8 mouse cellular contexts compared by ENCODE assay signal in genomic region chr7:126847116-126847420, GRCm38 (mm10). TPM values are rescaled to one million over a fixed set of nuclear protein-coding genes. Genes with fewer than 3 reads are reported as not detected.
DNase-seq lines count a peak whose midpoint lies in the region; ATAC-seq and TF ChIP-seq lines count a peak whose summit lies in the region.

TSS of gene Doc2a (plus strand) at chr7:126847416.

- H3K9ac ChIP-seq in lung, postnatal 0 days (replicated peaks; ENCODE audit: low read depth) = no peak within 1 kb of the TSS
- H3K9ac ChIP-seq in stomach, embryonic 15.5 days = peak within 1 kb of the TSS; percentile 22; the same call in 1 of the 2 replicates

- TF ChIP-seq EP300 in lung, postnatal 0 days (IDR thresholded peaks at IDR 0.05) = no peak

- no peak for TF ChIP-seq POLR2A in cerebellum, adult 2 months (IDR thresholded peaks at IDR 0.05; ENCODE audit: borderline replicate concordance, insufficient read depth, low read length)

- WGBS in cerebellum, adult 2 months = 41% methylated on average over 4 of the region's 4 CpGs
- WGBS in lung, postnatal 0 days = 28% methylated on average over 4 of the region's 4 CpGs
- WGBS in limb, embryonic 10.5 days = 27% methylated on average over 4 of the region's 4 CpGs
- 25% methylated on average over 4 of the region's 4 CpGs for WGBS in stomach, embryonic 15.5 days

- no peak for TF ChIP-seq CTCF in cerebellum, adult 2 months (IDR thresholded peaks at IDR 0.05; ENCODE audit: borderline replicate concordance, insufficient read depth, low read depth, low read length)
- TF ChIP-seq CTCF in lung, postnatal 0 days (IDR thresholded peaks at IDR 0.05) = no peak

- no peak for ATAC-seq in cerebellum, adult (ENCODE audit: insufficient number of reproducible peaks, low FRiP score, low TSS enrichment)
- no peak for ATAC-seq in lung, postnatal 0 days
- ATAC-seq in stomach, embryonic 15.5 days (ENCODE audit: insufficient read depth, low FRiP score, low read depth) = no peak

- peaks cover 4% of the 10 kb centered on the region; the same call in 1 of the 2 replicates for H3K4me1 ChIP-seq in cerebellum, adult 2 months (ENCODE audit: control insufficient read depth, insufficient read depth, low read length)
- no peaks in the 10 kb centered on the region for H3K4me1 ChIP-seq in lung, postnatal 0 days (ENCODE audit: insufficient read depth, low read depth, low read length)
- peaks cover 27% of the 10 kb centered on the region for H3K4me1 ChIP-seq in limb, embryonic 10.5 days
- peaks cover 15% of the 10 kb centered on the region for H3K4me1 ChIP-seq in stomach, embryonic 15.5 days

- H3K36me3 ChIP-seq in lung, postnatal 0 days (ENCODE audit: insufficient read depth, low read length) = no peaks in the 10 kb centered on the region
- H3K36me3 ChIP-seq in limb, embryonic 10.5 days = peaks cover 13% of the 10 kb centered on the region
- H3K36me3 ChIP-seq in stomach, embryonic 15.5 days = peaks cover 5% of the 10 kb centered on the region; the same call in 1 of the 2 replicates

- no peaks in the 10 kb centered on the region for H3K27me3 ChIP-seq in cerebellum, adult 2 months (ENCODE audit: control insufficient read depth, insufficient read depth, low read length)
- 0 out of 2 replicates have a peak, but pooled peaks cover 22% of the 10 kb centered on the region for H3K27me3 ChIP-seq in lung, postnatal 0 days (replicated peaks; ENCODE audit: insufficient read depth, low read length)
- peaks cover 54% of the 10 kb centered on the region for H3K27me3 ChIP-seq in limb, embryonic 10.5 days (ENCODE audit: low read depth, poor library complexity, severe bottlenecking)
- H3K27me3 ChIP-seq in stomach, embryonic 15.5 days (replicated peaks) = peaks cover 22% of the 10 kb centered on the region

- H3K9me3 ChIP-seq in lung, postnatal 0 days (ENCODE audit: low read length) = no peaks in the 10 kb centered on the region
- no peaks in the 10 kb centered on the region for H3K9me3 ChIP-seq in limb, embryonic 10.5 days (replicated peaks)
- H3K9me3 ChIP-seq in stomach, embryonic 15.5 days = no peaks in the 10 kb centered on the region

- H3K4me2 ChIP-seq in lung, postnatal 0 days (replicated peaks; ENCODE audit: low read depth, low read length) = peak within 1 kb of the TSS; percentile 95
- peak within 1 kb of the TSS; percentile 99 for H3K4me2 ChIP-seq in stomach, embryonic 15.5 days

- no peak within 1 kb of the TSS for H3K27ac ChIP-seq in cerebellum, adult 2 months (ENCODE audit: insufficient read depth, low read length)
- no peak within 1 kb of the TSS for H3K27ac ChIP-seq in lung, postnatal 0 days (ENCODE audit: low read length)
- H3K27ac ChIP-seq in limb, embryonic 10.5 days = peak within 1 kb of the TSS; percentile 78
- no peak within 1 kb of the TSS for H3K27ac ChIP-seq in stomach, embryonic 15.5 days

- DNase-seq in cerebellum, adult 2 months = no peak
- no peak for DNase-seq in lung, postnatal 0 days (ENCODE audit: low spot score)
- DNase-seq in lung, postnatal 25 days (ENCODE audit: low spot score) = no peak
- DNase-seq in limb, embryonic 10.5 days (ENCODE audit: low spot score) = no peak
- DNase-seq in cerebellum, postnatal 25 days = no peak
- DNase-seq in kidney, postnatal 36 days = no peak

- H3K4me3 ChIP-seq in cerebellum, adult 2 months (replicated peaks; ENCODE audit: insufficient read depth, low read depth, low read length) = peak within 1 kb of the TSS; percentile 34
- H3K4me3 ChIP-seq in lung, postnatal 0 days (ENCODE audit: low read depth, low read length) = peak within 1 kb of the TSS; percentile 46
- peak within 1 kb of the TSS; percentile 71 for H3K4me3 ChIP-seq in limb, embryonic 10.5 days
- H3K4me3 ChIP-seq in stomach, embryonic 15.5 days (replicated peaks) = peak within 1 kb of the TSS; percentile 52

RNA-seq across cellular contexts. Expression of gene Doc2a, which starts in this region (rescaled TPM):
- polyA plus RNA-seq in cerebellum, adult 2 months (2012; rRNA removed) = 9.7 and 12.1 TPM in 2 replicates
- polyA plus RNA-seq in lung, postnatal 0 days (2015; fragmentation: Nextera tagmentation; extraction: Ambion mirVana) = 0.20 and 0.33 TPM in 2 replicates
- polyA plus RNA-seq in limb, embryonic 10.5 days (2016; fragmentation: Nextera tagmentation; extraction: Ambion mirVana) = 1.0 and 1.9 TPM in 2 replicates
- polyA plus RNA-seq in stomach, embryonic 15.5 days (2015; fragmentation: Nextera tagmentation; extraction: Ambion mirVana) = 0.62 and 0.74 TPM in 2 replicates
